Mouse (Mus musculus) intestine, postnatal 0 days (tissue): Measurements from ENCODE around the gene Gsk3b. TPM values are rescaled to one million over a fixed set of nuclear protein-coding genes. Genes with fewer than 3 reads are reported as not detected.
"Not testable (repeated sequence)": the region's sequence is repeated elsewhere in the genome, so short reads cannot be mapped to it uniquely, and the experiment has no call there.

Source experiments
- ATAC-seq: fragments of 200-750 bp; cut with Nextera tagmentation; 2 replicates; pipeline ENCODE4 v1.8.0; 2017; ENCODE audit warnings: mild to moderate bottlenecking, moderate TSS enrichment, moderate library complexity
- H3K27ac ChIP-seq: fragments of 300-500 bp; sonication (generic); 2 replicates; pipeline ENCODE4 v1.5.1; 2014; ENCODE audit warnings: mild to moderate bottlenecking, low read depth, low read length, moderate library complexity
- H3K27me3 ChIP-seq: fragments of 300-500 bp; sonication (generic); replicated peaks from 2 replicates; pipeline ENCODE4 v1.6.1; 2014; ENCODE audit warnings: low read length, mixed read lengths; ENCODE audit not compliant: control insufficient read depth, insufficient read depth
- H3K36me3 ChIP-seq: fragments of 300-500 bp; sonication (generic); 2 replicates; pipeline ENCODE4 v1.6.1; 2014; ENCODE audit warnings: mild to moderate bottlenecking, moderate library complexity; ENCODE audit not compliant: control insufficient read depth, insufficient read depth
- H3K4me1 ChIP-seq: fragments of 300-500 bp; sonication (generic); replicated peaks from 2 replicates; pipeline ENCODE4 v1.6.1; 2014; ENCODE audit warnings: antibody characterized with exemption, low read length, mixed read lengths; ENCODE audit not compliant: control insufficient read depth, insufficient read depth
- H3K4me2 ChIP-seq: fragments of 300-500 bp; sonication (generic); replicated peaks from 2 replicates; pipeline ENCODE4 v1.6.1; 2014; ENCODE audit warnings: low read depth, mild to moderate bottlenecking, moderate library complexity
- H3K4me3 ChIP-seq: fragments of 300-500 bp; sonication (generic); 2 replicates; pipeline ENCODE4 v1.5.1; 2014; ENCODE audit warnings: low read depth, low read length
- H3K9ac ChIP-seq: fragments of 300-500 bp; sonication (generic); 2 replicates; pipeline ENCODE4 v1.6.1; 2014; ENCODE audit warnings: mild to moderate bottlenecking, low read depth, low read length
- H3K9me3 ChIP-seq: fragments of 300-500 bp; sonication (generic); 2 replicates; pipeline ENCODE4 v1.6.1; 2016; ENCODE audit warnings: mixed run types; ENCODE audit not compliant: control insufficient read depth
- CTCF ChIP-seq: sonication (generic); IDR thresholded peaks from 2 replicates; pipeline ENCODE4 v1.5.1; 2016; ENCODE audit warnings: low read depth, mild to moderate bottlenecking, control low read depth, antibody characterized with exemption, moderate library complexity
- WGBS: fragments of 180-500 bp; shearing (Covaris S2); extraction: QIAGEN DNeasy Blood & Tissue Kit; methylation state at CpG from one replicate; pipeline ENCODE4 v1.1.7; 2014; 5-methylcytosine and 5-hydroxymethylcytosine counted together
- polyA plus RNA-seq: library from polyadenylated mRNA; unstranded; fragments of >200 nt; fragmentation: Nextera tagmentation; extraction: Ambion mirVana; gene quantifications from 2 replicates; pipeline ENCODE4 v1.2.1, GENCODE M21; 2015

Gsk3b gene
- polyA plus RNA-seq, 1 experiment from 2014 or later = 27.0 TPM

- peaks cover 35% of the 10 kb centered on the region for H3K36me3 ChIP-seq
- no peaks in the 10 kb centered on the region for H3K9me3 ChIP-seq
- no peak for ATAC-seq
- no peak overlapping the region for H3K27ac ChIP-seq
- H3K27me3 ChIP-seq = no peaks in the 10 kb centered on the region
- TF ChIP-seq CTCF = no peak
- H3K4me2 ChIP-seq = no peak overlapping the region
- H3K4me1 ChIP-seq = no peaks in the 10 kb centered on the region
- 84% methylated on average over 4 of the region's 4 CpGs for WGBS
- no peak overlapping the region for H3K4me3 ChIP-seq
- H3K9ac ChIP-seq = no peak overlapping the region
Observed at GRCm38 (mm10) chr16:38189952-38190351, 101.2 kb downstream of the Gsk3b start.

DNA sequence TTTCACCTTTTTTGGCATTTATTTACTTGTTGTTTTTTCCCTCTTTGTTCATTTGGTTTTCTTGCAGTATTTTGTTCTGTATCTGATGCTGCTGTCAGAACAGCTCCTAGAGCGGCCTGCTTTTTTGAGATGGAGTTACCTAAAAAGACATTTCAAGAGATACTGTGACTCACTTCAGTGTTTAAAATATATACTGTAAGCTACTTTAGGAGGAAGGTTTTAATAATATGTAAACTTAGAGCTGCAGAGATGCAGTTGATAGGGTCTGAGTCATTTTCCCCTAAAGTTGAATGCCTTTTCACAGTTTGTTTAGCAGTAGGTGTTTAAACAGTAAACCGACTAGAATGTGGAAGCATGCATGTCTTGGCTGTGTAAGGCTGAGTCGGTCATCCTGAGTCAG is 101.7 kb downstream of the Gsk3b start:
- H3K4me3 ChIP-seq = no peak overlapping the region
- no peak for ATAC-seq
- H3K36me3 ChIP-seq = peaks cover 39% of the 10 kb centered on the region
- no peaks in the 10 kb centered on the region for H3K27me3 ChIP-seq
- no peaks in the 10 kb centered on the region for H3K9me3 ChIP-seq
- H3K4me2 ChIP-seq = no peak overlapping the region
- TF ChIP-seq CTCF = no peak
- no peak overlapping the region for H3K9ac ChIP-seq
- 71% methylated on average over 3 of the region's 3 CpGs for WGBS
- H3K27ac ChIP-seq = no peak overlapping the region
- H3K4me1 ChIP-seq = no peaks in the 10 kb centered on the region

- peaks cover 39% of the 10 kb centered on the region for H3K36me3 ChIP-seq
- H3K9me3 ChIP-seq = no peaks in the 10 kb centered on the region
- ATAC-seq = peak; percentile 94
Observed at GRCm38 (mm10) chr16:38191460-38191859, 102.7 kb downstream of the Gsk3b start.

GRCm38 (mm10) chr16:38192640-38193039 is 103.8 kb downstream of the Gsk3b start:
- H3K27me3 ChIP-seq = no peaks in the 10 kb centered on the region
- 91% methylated on average over 6 of the region's 6 CpGs for WGBS
- 0 out of 2 replicates have a peak overlapping the region, but pooled peaks have one; percentile 4 for H3K27ac ChIP-seq
- no peak overlapping the region for H3K9ac ChIP-seq
- peaks cover 34% of the 10 kb centered on the region for H3K36me3 ChIP-seq
- no peak overlapping the region for H3K4me2 ChIP-seq
- no peak overlapping the region for H3K4me3 ChIP-seq
- ATAC-seq = no peak
- no peaks in the 10 kb centered on the region for H3K4me1 ChIP-seq
- no peak for TF ChIP-seq CTCF
- H3K9me3 ChIP-seq = no peaks in the 10 kb centered on the region

More at GRCm38 (mm10) chr16:38191460-38191859, 102.7 kb downstream of the Gsk3b start:
- no peak overlapping the region for H3K27ac ChIP-seq
- no peak overlapping the region for H3K4me3 ChIP-seq
- no peaks in the 10 kb centered on the region for H3K4me1 ChIP-seq
- no peaks in the 10 kb centered on the region for H3K27me3 ChIP-seq
- TF ChIP-seq CTCF = no peak
- H3K9ac ChIP-seq = no peak overlapping the region
- 43% methylated on average over 6 of the region's 6 CpGs for WGBS
- H3K4me2 ChIP-seq = no peak overlapping the region

- TF ChIP-seq CTCF = peak; percentile 89
- Histone ChIP-seq H3K27me3 (no peaks in the 10 kb centered on the region), H3K9me3 (no peaks in the 10 kb centered on the region), H3K27ac (no peak overlapping the region), H3K4me2 (no peak overlapping the region), H3K9ac (no peak overlapping the region), H3K4me3 (no peak overlapping the region), H3K36me3 (peaks cover 22% of the 10 kb centered on the region), H3K4me1 (no peaks in the 10 kb centered on the region)
- WGBS = 46% methylated on average over 4 of the region's 4 CpGs
- ATAC-seq = peak; percentile 29; the same call in 1 of the 2 replicates
Observed at GRCm38 (mm10) chr16:38197299-38197698, 108.5 kb downstream of the Gsk3b start.

DNA sequence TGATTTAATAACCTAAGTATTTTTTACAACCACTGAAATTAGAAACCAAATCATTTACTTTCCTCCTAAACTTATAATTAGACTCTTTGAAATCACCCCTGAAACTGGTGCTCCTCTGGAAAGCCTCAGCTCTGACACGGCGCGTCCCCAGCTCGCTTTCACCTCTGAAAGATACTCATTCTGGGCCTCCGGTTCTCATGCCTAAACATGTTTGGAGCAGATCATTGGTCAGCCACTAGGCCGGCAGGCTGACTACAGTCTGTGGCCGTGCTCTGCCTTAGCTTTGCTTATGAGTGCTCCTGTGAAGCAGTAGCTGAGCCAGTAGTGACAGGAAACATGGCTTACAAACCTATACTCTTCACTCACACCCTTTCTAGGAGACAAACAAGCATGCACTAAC is 116.5 kb downstream of the Gsk3b start:
- Histone ChIP-seq H3K9me3 (no peaks in the 10 kb centered on the region), H3K4me2 (no peak overlapping the region), H3K4me1 (no peaks in the 10 kb centered on the region), H3K9ac (no peak overlapping the region), H3K36me3 (peaks cover 30% of the 10 kb centered on the region), H3K27ac (no peak overlapping the region), H3K27me3 (no peaks in the 10 kb centered on the region), H3K4me3 (no peak overlapping the region)
- no peak for TF ChIP-seq CTCF
- no peak for ATAC-seq
- 94% methylated on average over 7 of the region's 7 CpGs for WGBS

GRCm38 (mm10) chr16:38222491-38222890 is 133.7 kb downstream of the Gsk3b start:
- not testable (repeated sequence) for H3K4me2 ChIP-seq, H3K27me3 ChIP-seq, ATAC-seq, H3K27ac ChIP-seq, H3K4me1 ChIP-seq, H3K9ac ChIP-seq, H3K9me3 ChIP-seq, H3K4me3 ChIP-seq
- H3K36me3 ChIP-seq = peaks cover 35% of the 10 kb centered on the region
- WGBS = 100% methylated on average over 5 of the region's 5 CpGs
